Mouse (Mus musculus): Measurements from ENCODE around the gene Saxo1.

Gene Saxo1

DNA sequence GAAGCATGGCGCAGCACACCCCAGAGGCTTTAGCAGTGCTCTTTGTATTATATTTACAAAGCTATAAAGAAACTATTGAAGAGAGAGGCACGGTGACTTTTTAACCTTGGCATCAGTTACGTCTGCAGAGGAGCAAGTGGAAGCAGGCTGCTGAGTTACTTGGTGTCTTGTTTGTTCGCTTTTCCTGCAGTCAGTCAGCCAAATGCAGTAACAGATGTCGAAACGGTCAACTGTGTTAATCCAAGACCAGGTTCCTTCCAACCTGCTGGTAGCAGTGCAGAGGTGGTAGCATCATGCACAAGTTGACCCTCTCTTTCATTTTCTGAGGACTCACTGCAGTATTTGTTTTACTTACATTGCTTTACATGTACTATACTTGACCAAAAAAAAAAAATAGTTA, 135.5 kb downstream of the Saxo1 start:
- no peak for DNase-seq (ENCODE audit: low spot score in 2 of 2)

DNA sequence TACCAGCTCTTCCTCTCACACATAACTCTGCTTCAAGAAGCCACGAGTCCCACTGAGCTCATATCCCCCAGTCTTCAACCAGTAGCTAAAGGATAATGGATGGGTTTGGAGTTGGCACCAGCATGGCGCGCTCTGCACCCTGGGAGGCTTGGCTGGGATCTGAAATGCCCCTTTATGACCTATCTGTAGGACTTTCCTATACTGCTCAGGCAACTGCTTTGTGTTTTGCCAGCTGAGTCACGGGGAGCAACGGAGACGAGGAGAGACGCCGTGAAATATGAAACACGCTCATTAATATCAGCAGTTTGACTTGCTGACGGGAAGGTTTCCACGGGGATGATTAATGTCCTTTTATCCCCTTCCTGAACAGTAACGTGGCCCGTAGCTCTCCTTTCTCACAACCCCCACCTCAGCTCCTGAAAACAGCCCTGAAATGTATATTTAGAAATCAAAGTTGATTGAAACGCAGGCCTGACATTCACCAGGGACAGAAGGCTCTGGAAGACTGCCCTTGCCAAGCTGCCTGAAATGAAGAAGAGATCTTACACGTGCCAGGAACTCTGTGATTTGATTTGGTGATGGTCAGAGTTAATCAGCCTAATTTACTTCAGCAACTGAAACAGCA, 141.6 kb downstream of the Saxo1 start:
- no peak for DNase-seq (ENCODE audit: low spot score in 2 of 2)

DNA sequence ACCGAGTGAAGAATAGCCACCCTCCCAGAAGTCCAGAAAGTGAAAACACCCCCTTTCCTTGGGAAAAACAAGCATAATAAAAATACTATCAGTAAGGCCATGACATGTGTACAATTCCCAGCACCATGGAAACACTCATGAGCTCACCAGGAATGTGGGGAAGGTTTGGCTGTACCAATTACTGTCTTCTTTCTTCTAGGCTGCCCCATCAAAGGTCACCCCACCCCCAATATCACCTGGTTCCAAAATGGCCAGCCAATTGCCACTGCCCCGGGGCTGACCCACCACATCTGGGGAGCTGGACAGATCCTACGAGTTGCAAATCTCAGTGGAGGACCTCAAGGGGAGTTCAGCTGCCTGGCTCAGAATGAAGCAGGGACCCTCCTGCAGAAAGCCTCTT, 144.7 kb downstream of the Saxo1 start:
- DNase-seq (ENCODE audit: low spot score in 2 of 2) = no peak

DNA sequence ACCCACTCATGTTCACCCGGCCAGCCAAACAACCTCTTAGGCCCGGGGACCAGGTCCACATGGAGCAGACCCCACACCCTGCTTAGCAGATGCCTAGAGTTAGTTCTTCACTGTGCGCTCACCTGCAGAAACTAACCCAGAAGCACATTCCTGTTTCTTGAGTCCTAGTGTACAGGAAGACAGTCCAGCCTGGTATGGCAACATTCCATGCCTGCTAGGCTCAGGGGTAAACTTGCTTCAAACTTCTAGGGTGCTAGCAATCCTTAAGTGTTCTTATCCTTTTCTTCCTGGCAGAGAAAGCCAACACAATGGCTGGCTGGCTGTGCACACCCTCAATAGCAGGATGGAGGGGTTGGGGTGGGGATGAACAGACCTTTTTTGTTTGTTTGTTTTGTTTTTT, 147.2 kb downstream of the Saxo1 start:
- no peak for DNase-seq (ENCODE audit: low spot score in 2 of 2)

DNA sequence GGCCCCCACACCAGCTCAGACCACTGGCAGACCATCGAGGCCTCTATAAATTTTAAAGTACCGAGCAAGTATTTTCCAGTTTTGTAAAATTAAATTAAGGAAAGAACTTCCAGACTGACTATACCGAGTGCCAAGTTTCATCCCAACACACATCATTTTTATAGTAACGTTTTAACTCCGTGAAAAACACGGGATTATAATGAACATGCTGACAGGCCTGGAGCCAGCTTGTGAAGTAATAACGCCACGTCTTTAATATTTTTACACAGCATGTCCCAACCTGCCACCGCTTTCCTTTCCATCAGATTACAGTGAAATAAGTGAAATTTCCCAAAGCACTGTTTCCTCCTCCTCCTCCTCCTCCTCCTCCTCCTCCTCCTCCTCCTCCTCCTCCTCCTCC, 149.7 kb downstream of the Saxo1 start:
- DNase-seq (ENCODE audit: low spot score in 2 of 2) = no peak

DNA sequence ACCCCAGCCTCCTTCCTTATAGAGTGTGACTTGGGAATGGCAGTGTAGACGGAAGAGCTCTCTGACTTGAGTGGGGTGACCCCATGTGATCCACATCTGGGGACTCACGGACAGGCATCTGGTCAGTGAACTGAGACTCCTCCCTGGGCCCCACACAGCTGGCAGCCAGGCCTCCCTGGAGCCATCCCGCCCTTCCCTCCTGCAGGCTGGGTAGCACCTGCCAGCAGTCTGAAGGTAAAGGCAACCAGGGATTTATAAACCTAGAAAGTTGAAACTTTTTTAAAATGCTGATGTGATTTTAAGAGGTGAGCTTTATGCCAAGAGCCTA, 151.0 kb downstream of the Saxo1 start:
- no peak for DNase-seq (ENCODE audit: low spot score in 2 of 2)

DNA sequence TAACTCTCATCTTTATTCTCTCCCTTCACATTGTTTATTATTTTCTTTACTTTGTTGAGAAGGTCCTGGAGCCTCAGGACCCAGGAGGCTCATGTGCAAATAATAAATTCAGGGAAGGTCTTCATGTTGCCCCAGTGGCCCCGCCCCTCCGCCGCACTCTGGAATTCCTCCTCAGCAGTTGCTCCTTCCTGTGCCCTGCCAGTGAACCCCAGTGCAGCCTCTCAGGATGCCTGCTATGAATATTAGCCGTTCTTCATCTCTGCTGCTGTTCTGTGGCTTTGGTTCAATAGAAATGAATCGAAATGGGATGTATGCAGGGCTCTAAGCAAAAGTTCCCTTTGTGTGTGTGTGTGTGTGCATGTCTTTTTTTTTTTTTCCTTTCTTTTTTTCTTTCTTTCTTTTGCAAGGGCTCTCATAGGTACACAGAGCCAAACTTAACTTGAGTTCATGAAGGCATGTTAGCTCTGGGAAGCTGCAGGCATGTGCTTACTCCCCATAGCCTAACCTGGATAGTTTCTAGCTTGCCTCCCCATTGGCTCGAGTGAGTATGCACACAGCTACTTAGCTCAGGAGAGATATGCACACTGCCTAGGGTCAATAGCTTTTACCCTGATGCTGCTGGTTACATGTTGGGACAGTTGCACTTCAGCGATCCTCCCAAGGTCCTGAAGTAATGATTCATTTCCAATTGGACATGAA, 151.5 kb downstream of the Saxo1 start:
- DNase-seq (ENCODE audit: low spot score in 2 of 2) = no peak

DNA sequence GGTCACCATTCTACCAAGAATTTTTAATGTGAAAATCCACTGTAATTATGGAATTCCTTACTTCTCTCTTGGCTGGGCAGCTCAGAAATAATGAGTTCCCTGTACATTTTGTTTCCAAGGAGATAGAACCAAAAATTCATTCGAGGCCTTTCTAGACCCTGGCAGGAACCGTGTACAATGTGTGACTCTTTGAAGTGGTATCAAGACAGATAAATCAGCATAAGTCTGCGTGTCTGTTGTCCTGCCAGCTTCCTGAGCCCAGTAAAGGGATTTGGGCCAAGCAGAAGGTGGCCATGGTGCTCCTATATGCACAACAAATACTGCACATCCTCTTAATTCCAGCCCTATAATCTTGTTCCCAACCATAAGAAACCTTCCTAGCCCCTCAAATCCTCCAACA, 157.0 kb downstream of the Saxo1 start:
- no peak for DNase-seq (ENCODE audit: low spot score in 2 of 2)

DNA sequence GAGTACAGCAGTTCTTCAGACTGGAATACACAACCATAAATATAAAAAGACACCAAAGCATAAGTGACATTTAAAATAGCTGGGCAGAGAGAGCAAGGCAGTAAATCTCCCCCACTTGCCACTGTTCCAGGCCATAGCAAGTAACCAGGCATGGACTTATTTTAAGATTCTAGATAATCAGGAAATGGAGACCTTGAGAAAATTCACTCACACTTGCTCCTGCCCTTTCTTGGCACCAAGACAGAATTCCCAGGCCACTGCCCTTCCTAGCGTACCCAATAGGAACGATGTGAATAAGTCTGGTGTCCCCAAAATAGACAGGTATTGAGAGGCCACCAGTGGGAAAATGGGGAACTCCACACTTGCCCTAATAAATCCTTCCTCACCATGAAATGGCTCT, 160.7 kb downstream of the Saxo1 start:
- DNase-seq (ENCODE audit: low spot score in 2 of 2) = no peak

DNA sequence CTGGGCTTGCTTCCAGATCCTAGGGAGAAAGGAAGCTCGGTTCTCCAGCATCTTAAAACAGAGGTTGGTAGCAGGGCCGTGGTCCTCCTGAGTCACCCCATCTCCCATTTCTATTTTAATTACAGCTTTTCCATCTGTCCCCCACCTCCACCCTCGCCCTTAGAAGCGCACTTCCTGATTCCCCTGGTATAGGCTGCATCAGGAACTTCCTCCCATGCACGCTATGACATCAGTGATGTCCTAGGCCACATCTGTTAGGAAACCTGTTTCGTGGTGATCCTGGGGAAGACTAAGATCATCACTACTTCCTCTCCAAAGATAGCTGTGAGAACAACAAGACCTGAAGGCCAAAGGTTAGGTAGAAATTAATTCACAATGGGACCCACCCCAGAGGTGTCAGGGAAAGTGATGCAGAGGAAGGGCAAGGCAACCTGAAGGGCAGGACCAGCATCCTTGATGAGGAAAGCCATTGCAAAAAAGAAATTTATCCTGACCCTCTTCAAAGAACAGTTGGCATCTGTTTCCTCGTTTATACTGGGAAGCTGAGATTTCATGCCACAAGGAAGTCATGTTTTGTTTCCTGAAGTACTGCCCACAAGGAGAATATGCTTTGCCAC, 161.3 kb downstream of the Saxo1 start:
- DNase-seq (ENCODE audit: low spot score in 2 of 2) = no peak

DNA sequence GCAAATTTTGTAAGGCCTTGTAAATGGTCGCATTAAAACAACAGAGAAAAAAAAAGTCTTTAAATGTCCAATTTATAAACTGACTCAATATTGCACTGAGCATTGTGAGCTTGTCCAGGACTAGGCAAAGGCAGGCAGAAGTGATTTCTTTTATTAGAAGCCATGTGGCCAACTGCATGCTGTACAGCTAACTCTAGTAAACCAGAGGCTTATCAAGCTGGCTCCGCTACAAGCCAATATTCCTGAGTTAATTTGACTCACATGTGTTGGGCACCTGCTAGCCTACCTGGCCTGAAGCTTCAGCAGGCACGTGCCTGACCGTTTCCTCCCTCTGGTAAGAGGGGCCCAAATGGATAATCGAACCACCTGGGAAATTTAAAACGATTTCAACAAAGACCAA, 162.5 kb downstream of the Saxo1 start:
- DNase-seq (ENCODE audit: low spot score in 2 of 2) = no peak
